Mouse (Mus musculus): ENCODE data around the gene Pepd.

Gene Pepd

DNA sequence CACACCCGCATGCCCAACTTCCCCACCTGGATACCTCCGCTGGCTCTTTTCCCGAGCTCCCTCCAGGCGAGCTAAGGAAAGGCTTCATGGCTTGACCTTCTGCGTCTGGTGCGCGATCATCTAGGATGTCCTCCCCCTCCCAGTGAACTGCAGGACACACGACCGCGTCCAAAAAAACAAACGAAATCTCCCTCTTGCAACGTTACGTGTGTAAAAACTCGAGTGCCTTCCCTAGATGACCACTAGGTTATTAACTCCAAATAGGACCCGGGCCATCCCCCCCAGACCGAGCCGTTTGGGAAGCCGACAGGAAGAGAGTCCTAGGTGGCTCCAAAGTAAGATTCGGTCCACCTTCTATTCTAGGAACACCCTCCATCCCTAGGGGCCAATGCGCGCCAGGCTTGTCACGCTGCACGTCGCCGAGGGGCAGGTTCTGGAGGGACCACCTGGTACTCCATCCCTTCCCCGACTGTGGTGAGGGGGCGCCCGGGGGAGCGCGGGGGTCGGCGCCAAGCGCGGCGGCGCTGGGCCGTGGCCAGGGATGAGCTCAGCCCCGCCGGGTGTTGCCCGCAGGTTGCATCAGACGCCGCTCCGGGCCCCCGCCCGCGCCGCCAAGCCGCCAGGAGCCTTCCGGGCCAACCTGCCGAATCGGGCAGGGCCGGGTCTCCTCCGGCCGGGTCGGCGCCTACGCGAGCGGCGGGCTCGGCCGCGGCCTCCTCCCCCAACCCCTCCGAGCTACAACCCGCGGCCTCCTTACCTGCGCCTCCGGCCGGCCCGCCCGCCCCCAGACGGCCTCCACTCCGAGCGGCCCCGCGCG lies 143.6 kb downstream of the Pepd start:
- CTCF ChIA-PET, result no interaction called here

DNA sequence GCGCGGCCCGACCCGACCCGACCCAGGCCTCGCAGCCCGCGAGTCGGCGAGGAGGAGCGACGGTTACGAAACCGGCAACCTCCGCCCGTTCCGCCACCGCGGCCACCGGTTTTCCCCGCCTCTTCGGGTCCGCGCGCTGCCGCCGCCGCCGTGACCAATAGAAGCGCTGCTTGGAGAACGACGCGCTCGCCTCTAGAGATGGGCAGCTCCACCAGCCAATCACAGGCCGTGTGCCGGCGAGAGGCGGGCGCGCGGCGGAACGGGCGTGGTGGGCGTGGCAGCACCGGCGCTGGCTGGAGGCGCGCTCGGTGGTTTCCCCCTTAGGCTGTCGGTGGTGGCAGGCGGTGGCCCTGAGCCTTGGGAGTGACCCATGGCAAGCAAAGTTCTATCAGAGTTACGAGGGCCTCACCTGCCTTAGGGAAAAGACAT lies 144.3 kb downstream of the Pepd start, which contains the start of gene Cebpg:
Gene Cebpg (minus strand): TSS at position 138 of the 429 bp plus-strand sequence.
- CTCF ChIA-PET, result no interaction called here

DNA sequence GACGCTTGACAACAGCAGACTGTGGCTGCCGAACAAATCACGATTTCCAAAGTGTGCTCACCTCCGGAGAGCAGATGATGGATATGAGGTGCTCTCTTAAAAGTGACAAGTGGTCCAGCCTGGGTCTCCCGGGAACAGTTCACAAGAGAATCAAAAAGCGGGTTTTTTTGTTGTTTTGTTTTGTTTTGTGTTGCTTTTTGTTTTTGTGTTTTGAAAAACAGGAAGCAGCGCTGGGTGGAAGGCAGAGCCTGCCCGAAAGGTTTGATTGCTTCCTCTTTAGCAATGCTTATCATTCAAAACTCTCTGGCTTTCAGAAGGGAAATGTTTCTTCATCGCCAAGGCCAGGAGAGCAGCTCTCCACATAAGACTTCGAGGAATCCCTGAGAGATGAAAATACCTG lies 144.8 kb downstream of the Pepd start:
- CTCF ChIA-PET, result interaction anchor here (0.7 kb wide), 1 partner anchor 571 kb away, joined by 4 read pairs; no protein-coding TSS in a partner anchor

DNA sequence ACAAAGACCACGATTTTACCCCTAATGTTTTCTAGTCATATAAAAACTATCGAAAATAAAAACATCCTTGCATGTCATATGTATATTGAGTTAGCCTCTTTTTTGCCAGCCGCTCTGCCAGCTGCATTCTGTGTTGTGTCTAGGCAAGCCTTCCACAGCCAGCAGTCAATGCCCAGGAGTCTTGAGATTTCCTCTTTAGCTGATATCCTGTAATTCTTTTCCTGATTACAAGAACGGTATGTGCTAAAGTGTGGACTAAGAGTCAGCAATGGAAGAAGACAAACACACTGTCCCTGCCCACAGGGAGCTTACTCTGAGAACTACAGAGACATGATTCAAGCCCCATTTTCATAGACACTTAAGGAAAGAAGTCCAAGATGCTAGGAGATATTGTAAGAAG lies 145.4 kb downstream of the Pepd start:
- CTCF ChIA-PET, result no interaction called here

DNA sequence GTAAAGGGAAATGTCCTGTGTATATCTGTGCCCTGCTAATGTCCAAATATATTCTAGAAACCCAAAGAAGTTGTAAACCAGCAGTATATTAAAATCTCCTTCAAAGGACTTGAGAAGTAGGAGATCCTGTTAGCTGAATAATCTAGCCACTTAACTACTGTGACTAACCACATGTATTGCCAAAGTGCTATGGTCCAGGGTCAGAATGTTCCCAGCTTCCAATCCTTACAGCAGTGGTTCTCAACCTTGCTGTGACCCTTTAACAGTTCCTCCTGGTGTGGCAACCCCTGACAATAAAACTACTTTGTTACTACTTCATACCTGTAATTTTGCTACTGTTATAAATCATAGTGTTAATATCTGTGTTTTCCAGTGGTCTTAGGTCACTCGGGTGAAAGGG lies 146.2 kb downstream of the Pepd start:
- CTCF ChIA-PET, result no interaction called here

DNA sequence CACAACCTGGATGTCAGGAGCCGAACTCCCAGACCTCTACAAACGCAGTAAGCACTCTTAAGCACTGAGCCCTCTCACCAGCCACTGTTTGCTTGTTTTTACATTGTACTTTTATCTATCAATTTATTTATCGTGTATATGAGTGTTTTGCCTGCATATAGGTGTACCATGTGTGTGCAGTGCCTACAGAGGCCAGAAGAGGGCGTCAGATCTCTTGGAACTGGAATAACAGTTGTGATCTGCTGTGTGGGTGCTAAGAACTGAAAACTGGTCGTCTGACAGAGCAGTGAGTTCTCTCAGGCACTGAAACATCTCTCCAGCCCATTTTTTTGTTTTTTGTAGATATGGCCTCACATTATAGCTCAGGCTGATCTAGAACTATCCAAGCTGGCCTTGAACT lies 147.3 kb downstream of the Pepd start:
- CTCF ChIA-PET, result no interaction called here

DNA sequence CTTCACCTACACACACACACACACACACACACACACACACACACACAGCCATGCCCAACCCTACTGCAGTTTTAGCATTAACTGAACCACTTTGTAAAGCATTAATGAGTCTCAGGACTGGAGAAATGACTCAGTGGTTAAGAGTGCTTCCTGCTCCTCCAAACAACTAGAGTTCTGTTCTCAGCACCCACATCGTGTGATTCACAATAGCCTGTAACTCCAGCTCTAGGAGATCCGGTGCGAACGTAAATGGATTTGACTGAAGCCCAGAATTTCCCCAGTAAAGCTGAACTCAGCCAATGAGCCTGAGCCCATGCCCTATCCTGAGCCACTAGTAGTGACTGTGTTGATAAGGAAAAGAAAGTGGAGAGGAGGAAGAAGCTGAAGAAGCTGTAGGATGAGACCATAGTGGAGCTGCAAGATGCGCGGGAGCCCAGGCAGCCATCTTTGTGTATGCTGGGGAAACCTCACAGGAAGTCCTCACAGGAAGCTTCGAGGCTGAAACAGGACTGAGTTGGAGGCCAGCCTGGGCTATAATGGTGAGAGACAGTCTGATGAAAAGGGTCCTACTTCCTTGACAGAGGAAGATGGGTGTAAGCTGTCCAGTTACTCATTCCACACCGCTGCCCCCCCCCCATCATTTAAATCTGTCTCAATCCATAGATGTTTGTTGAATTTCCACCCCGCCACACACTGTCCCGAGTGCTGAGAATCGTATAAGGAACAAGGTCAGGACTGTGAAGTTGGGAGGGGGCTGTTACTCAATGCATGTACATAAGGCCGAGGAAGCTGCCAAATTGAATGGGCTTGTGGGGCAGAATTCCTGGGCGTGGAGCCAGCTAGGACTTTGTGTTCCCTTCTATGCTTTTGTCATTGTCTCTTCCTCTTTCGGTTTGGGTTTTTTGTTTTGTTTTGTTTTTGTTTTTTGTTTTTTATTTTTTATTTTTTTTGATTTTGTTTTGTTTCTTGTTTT lies 152.4 kb downstream of the Pepd start:
- CTCF ChIA-PET, result no interaction called here

DNA sequence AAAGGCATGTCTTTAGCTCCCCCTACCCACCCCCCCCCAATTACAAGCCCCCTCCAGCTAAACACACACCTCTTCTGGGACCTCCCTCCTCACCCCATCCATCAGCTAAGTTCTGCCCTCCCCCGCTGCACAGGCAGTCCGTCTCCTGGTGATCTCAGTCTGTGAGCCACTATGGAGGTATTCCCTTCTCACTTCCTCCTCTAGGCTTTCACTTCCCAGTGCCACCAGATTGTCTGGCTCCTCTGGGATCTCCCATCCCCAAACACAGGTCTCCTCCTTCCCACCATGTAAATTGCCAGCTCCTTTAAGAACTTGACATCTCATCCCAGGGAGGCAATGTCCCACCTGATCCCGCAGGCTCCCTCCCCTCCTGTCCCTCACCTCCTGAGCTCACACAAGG lies 153.8 kb downstream of the Pepd start:
- CTCF ChIA-PET, result no interaction called here

DNA sequence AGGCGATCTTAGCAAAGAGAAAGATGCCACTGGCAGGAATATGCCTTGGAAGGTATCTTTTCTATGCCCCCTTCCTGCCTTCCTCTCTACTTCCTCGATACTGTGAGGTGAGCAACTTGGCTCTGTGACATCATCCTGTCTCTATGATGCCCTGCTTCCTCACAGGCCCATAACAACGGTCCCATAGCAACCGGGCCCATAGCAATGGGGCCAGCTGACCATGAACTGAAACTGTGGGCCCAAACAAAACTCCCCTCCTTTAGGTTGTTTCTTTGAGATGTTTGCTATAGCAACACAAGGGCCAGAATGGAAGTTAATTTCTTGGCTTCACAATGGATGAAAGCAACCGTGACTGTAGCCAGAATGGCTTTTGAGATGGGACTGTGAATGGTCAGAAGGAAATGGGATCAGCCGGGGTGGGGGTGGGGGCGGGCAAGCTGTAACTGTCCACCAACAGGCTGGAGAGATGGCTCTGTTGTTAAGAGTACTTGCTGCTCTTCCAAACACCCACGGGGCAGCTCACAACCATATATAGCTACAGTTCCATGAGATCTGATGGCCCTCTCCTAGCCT lies 154.5 kb downstream of the Pepd start:
- CTCF ChIA-PET, result interaction anchor here (0.5 kb wide), 1 partner anchor 42 kb away, joined by 3 read pairs; no protein-coding TSS in a partner anchor

DNA sequence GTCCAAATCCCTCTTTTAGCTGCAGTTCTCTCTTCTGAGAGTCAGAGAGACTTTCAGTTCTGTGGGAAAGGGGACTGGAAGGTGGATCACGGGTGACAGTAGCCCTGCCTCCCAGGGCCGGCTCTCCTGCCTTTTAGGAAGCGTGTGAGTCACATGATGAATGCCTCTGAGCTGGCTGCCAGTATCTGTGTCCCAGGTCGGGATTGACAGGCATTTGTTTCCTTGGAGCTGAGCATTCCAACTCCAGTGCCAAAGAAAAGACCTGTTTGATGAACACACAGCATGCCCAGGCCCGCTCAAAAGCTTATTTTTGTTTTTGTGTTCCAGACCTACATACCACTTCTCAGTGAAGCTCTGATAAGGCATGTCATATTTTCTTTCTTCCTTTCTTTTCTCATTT lies 164.5 kb downstream of the Pepd start:
- CTCF ChIA-PET, result no interaction called here

DNA sequence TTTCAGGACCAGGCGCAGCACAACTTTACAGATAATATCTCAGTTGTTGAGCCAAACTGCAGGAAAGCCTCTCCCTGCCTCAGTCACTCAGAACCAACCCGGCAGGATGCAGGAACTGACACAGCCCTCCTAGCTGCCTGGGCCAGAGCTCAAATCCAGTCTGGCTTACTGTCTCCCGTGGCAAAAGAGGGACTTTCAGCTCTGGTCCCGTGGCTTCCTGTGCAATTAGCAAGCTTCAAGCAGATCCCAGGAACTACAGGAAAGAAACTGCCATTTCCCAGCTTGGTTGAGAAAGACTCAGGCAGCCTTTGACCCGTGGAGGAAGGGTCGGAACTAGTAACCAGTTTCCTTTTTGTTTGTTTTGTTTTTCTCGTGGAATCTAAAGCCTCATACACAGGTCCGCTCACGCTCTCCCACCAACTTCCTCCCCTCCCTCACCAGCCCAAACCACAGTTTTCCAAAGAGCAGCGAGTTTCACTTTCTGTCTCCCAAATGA lies 168.7 kb downstream of the Pepd start:
- CTCF ChIA-PET, result no interaction called here

DNA sequence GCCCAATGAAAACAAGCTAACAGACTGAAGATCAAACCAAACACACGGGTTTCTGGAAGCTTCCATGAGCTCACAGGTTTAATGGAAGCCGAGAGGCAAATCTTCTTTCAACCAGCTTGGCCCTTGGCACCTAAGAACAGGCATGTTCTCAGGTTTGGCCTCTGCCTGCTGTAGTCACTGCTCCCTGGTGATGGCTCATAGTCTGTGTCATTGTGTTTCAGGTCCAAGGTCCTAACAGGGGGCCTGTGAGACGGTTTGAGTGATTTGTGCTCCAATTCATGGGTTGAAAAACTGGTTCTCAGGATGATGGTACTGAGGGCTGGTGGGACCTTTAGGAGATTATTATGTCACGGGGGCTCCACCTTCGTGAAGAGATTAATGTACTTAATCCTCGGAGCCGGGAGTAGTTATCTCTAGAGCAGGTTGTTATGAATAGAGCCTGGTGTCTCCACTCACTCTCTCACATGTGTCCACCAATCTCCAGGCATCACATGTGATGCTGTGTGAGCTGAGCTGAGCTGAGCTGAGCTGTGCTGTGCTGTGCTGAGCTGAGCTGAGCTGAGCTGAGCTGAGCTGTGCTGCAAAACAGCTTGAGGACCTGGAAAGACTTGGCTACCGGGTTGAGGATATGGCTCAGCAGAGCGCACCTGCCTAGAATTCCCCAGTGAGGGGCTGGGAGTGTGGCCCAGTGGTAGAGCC lies 169.4 kb downstream of the Pepd start:
- CTCF ChIA-PET, result no interaction called here

DNA sequence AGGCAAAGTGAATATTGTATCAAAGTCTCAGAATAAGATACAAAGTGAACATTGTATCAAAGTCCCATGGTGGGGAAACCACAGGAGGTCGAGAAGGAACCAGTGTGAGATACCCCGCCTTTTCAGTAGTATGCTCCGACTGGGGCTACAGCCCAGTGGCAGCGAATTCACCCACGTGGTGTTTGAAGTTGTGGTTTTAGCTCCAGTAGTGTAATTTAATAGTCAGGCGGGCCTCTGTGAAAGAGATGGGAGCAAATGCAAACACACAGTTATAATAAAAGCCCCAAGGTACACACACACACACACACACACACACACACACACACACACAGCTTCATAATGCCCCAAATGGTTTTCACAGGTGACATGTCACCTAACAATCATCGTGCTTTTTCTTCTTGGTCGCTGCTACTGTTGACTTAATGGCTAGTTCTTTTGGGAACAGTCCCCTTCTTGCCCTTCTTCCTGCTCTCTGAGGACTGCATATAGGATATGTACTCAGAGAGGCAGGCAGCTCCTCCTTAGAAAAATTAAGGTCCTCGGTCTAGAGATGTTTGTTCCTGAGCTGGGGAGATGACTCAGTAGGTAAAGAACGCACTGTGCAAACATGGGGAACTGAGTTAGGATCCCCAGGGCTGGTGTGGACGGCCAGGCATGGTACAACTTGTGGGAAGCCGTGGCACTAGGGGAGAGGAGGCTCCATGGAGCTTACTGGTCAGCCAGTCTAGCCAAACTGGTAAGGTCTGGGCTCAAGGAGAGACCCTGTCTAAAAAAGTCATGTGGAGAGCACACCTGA lies 172.6 kb downstream of the Pepd start:
- CTCF ChIA-PET, result interaction anchor here (0.6 kb wide), 1 partner anchor 9 kb away, joined by 3 read pairs; no protein-coding TSS in a partner anchor

DNA sequence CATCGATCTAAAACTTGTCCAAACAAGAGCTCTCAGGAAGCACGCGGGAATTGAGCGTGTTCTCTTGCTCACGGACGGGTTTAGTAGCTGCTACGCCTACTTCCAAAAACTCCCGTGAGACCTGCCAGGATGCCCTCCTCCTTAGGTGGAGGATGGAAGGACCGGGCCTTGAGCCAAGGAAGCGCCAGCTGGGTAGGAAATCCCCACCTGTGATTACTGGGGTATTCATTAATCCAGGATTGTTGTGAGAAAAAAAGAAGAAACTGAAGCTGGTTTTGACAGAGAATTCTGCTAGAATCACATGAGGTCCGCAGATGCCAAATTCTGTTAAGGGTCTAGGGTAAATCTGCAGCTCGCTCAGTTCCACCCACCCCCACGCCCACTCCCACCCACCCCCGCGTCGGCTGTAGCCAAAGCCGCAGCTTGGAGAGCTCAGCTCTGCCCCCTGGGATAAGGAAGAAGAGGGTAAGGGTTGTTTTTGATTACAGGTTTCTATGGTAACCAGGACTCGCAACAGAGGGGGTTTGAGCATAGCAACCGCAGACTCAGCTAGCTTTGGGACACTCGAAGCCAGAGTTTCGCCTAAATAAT lies 174.2 kb downstream of the Pepd start:
- CTCF ChIA-PET, result interaction anchor here (0.6 kb wide), 1 partner anchor 288 kb away, joined by 5 read pairs; no protein-coding TSS in a partner anchor

DNA sequence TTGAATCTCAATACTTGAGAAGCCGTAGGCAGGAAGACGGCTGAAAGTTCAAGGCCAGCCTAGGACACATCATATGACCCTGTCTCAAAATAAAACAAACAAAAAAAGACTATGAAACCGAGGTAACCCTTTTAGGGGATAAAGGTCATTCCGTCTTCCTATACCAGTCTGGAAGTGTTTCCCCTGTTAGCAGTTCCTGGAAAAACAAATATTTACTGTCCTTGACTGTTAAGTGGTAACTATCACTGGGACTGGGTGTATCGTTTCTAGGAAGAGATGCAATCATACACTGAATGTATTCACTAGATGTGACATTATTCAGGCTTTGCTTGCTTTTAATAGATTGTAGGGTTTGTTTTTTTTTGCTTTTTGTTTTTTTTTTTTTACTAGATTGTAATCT lies 178.4 kb downstream of the Pepd start:
- CTCF ChIA-PET, result no interaction called here
